Mouse (Mus musculus) myocyte (in vitro differentiated cells): Measurements from ENCODE around the gene Dact3.

Experiments
- POLR2A ChIP-seq: IDR thresholded peaks from one replicate; pipeline ENCODE4 v1.6.1; 2011; ENCODE audit warnings: low read depth, mild to moderate bottlenecking, control low read depth, moderate library complexity; ENCODE audit not compliant: insufficient read length
- POLR2AphosphoS2 ChIP-seq: IDR thresholded peaks from one replicate; pipeline ENCODE4 v1.6.1; 2011; ENCODE audit warnings: low read depth, control low read depth; ENCODE audit not compliant: insufficient read length

GRCm38 (mm10) chr7:16906889-16907559 lies 31.9 kb downstream of the Dact3 start:
- TF ChIP-seq POLR2AphosphoS2, result no peak
- no peak for TF ChIP-seq POLR2A
